Mouse (Mus musculus): ENCODE results near the gene Cplx2. TPM values are rescaled to one million over a fixed set of nuclear protein-coding genes. Genes with fewer than 3 reads are reported as not detected.

Gene Cplx2
- total RNA-seq (2022), result 10 to 100 TPM; 20.8 to 47.3 (median 33.3) TPM

DNA sequence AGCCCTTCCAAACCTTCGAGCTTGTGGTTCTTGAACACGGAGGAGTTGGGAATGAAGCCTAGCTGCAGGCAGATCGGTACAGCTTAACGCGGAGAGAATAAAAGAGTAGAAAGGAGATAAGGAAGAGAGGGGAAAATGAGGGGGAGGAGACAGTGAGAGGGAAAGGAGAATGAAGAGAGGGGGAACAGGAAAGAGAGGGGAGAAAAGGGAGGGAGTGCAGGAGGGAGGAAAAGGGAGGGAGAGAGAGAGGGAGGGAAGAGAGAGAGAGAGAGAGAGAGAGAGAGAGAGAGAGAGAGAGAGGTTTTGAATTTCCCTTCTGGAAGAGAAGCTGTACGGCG, at the start of gene Cplx2:
Cplx2 (plus strand) TSS at position 301 of the 338 bp plus-strand sequence.
- DNase-seq, result no peak

DNA sequence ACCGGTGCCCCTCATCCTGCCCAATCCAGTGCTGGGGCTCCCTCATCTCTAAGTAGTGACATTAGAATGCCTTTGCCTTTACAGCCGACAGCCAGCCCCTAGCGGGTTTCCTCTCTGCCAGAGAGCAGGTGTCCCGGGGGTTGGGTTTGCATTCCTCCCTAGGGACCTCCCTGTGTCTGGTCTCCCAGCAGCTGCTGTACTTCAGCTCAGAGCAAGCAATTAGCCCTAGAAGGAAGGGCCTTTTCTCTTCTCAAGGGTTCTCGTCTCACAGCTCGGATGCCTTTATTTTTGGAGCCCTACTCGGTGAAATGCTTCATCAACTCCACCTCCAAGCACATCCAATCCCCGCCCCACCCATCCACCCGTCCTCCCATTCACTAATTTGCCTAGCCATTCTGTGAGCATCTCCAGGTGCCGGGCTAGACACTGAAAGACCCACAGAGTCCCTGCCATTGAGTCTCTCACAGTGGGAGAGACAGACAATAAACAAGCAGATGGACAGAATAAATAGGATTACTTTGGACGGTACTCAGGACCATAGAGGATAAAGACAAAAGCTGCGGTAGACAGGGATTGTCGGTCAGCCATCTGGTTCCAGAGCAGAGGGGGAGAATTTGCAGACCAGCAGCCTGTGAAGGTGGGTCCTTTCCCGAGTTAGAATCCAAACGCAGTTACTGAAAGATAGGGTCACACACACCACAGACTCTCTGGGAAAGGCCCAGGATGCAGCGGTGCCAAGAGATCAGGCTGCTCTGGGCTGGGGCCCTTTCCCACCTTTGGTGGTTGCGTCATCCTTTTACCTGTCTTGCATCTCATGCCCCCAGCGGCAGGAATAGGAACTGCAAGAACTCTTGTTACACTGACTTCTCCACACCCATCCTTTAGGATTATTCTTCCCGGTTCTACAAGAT, 48.5 kb upstream of the Cplx2 start:
- DNase-seq, result no peak

DNA sequence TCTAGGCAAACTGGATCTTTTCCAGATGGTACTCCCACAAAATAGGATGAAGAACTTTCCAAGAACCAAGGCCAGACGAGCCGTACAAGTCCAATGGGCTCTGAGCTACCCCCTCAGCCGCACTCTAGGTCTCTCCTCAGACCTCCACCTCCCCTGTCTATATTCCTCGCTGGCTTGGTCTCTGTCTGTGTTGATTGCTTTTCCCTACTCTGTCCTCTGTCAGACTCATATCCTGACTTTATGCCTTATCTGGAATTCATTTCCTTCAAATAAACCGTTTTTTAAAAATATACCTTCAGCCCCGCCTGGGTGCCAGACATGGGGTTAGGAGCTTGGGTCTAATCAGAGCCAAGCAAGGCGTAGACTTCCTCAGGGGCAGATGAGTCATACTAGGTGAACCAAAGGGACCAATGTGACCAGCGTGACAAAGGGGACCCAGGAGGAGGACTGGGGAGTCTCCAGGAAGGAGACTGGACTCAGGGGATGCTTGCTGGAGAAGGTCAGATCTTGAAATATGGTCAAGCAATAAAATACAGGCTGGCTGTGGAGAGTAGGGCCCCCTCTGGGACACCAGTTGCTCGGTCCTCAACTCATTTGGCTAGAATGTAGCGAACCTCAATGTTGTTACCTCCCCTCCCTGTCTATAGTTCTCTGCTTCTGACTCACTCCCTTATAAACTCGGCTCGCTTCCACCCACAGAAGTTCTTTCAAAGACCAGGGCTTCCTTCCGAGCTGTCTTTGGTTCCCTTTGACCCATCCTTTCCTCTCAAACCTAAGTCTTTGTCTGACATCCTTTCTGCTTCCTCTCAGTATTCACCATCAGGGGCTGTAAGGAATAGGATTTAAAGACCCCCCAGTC, 47.6 kb upstream of the Cplx2 start:
- no peak for DNase-seq

DNA sequence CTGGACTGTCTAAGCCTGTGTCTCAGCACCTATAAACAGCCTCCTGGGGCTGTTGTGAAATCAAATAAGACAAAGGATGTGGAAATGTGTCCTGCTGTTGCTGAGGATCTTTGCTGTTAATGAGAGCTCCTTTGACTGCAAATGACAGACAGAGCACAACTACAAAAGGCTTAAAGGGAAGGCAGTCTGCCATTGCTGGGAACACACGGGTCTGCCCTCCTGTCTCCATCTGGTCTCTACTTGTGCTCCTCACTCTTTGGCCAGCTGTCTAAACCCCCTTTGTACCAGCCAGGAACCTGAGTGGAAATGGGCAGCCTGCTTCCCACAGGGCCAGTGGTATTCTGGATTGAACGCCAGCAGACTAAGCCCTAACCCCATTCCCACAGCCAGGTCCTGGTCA, 47.0 kb upstream of the Cplx2 start:
- no peak for DNase-seq

DNA sequence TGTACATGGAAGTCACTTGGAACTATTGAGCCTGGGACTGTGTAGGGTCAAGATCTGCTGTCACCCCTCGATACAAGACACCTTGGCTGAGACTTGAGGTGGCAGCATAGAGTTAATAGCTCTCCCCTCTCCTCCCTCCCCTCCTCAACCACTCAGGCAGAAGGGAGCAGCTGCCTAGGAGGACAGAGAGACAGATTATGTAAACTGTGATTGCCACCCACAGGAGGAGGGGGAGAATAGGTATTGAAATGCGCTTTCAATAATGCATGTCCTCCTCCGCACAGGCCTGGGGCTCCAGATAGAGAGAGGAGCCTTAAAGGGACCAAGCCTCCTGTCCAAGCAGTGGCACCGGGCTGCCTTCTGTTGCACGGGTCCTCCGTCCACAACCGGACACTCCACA, 45.3 kb upstream of the Cplx2 start:
- DNase-seq, result no peak

DNA sequence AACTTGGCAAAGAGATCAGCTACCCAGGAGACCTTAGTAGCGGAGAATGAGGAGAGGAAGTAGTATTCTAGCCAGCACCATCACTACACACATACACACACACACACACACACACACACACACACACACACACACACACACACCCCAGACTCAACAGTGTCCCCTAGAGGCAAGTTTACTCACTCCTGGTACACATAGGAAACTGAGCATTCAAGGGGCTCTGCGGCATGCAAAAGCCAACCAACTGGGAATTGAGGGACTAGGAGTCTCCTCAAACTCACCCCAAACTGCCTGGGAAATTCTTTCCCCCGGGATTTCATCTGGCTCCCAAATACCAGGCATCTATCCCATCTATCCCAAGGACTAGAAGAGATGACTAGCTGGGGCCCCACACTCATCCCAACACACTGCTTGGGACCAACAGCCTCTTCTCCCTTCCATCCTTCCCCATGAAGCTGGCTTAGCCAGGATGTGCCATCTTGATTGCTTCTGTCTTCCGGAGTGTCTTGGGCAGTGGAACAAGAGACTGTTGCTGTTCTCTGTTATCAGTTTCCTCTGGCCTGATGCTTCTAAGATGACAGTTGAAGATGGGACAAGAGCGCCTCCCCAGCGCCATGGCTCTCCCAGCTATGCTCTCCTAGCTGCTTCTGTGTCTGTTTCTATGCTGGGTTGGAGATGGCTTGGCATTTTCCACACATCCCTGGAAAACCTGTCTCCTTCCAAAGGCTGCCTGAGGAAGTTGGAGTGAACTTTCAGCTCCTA, 44.3 kb upstream of the Cplx2 start:
- DNase-seq, result no peak

DNA sequence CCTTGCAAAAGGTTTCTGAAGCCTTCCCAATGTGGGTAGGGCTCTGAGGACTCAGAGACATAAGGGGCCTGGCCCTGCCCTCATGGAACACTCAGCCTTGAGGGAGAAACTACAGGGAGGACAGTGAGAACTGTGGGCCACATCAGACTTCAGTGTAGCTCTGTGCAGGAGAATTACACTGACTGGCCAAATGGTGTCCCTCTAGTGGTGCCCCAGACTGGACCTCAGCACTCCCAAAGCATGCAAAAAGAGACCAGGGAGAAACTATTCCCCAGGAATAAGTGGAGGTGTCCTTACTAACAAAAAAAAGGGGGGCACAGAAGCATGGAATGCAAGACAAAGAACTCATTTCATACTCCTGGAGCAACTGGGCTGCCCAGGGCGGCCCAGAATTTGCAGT, 43.1 kb upstream of the Cplx2 start:
- no peak for DNase-seq

DNA sequence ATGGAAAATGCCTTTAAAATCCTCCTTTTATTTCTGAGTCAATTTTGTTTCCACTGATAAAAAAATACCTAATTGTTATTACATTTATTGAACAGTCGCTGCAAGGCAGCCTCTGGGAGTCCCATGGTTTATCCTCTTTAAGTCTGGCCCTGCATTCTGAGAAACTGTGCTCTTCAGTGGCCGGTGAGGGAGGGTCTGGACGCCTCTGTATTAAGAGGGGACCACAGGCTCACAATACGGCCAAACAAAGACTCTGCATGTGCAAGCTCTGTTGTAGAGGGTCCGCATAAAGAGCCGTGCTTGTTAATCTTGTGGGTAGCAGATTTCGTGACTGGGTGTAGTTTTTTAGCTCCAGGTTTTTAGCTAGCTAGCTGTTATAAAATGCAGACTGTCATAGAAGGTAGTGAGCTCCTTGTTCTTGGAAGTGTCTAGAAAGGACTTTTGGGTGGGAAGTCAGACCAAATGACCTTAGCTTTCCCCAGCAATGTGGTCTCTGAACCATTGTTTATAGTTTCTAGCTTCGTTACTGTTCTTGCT, 42.1 kb upstream of the Cplx2 start:
- no peak for DNase-seq

DNA sequence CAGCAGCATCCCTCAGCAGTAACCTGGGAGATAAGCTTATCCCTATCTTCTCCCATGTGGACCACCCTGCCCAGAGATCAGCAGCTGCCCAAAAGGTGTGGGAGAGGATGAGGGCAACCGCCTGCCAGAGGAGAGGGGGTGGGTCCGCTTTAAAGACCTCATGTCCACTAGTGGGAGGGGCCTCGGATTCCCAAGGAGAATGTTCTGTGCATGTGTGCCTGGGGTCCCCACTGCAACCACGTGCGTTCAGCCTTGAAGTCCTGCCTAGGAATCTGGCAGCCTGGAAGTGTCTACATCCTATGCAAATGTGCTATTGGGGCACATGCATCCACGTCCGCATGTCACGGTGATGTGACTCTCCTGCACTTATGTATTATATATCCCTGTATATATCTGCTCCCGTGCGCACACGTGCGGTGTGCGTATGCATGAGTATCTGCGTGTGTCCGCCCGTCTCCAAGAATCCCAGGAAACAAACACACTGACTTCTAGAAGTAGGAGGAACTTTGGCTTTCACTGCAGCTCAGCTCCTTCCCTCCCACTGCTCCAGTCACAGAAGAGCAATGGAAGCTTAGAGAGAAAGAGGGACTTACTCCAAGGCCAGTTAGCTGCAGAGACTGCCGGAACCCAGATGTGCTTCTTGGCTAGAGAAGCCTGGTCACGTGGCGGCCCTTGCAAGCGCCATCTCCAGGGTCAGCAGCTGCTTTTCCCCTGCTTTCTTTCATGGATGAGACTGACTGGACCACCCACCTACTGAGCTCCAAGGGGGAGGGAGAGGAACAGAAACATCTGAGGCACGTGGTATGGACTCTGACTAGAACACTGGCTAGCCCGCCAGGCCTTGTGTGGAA, 39.1 kb upstream of the Cplx2 start:
- no peak for DNase-seq

DNA sequence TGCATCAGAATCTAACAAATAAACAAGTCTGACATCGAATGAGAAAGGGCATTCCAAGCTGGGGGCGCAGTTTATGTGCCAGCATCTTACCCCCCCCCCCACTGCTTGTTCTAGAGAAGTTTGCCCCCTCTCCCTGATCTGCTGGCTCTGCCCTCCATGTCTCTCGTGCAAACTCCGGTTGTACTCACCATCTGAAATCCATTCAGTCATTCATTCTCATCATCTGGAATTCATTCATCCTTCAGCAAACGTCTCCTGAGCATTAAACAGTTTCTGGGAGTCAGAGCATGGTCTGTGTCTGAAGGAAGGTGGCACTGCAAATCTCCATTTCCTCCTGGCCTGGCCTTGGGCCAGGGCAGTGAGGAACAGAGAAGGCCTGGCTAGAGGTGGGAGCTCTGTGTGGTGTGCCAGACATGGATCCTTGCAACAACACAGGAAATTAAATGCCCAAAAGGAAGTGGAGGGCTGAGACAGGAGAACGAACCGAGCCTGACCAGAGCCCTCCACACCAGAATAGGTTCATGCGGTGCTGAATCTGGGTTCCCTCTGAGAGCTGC, 38.1 kb upstream of the Cplx2 start:
- no peak for DNase-seq

DNA sequence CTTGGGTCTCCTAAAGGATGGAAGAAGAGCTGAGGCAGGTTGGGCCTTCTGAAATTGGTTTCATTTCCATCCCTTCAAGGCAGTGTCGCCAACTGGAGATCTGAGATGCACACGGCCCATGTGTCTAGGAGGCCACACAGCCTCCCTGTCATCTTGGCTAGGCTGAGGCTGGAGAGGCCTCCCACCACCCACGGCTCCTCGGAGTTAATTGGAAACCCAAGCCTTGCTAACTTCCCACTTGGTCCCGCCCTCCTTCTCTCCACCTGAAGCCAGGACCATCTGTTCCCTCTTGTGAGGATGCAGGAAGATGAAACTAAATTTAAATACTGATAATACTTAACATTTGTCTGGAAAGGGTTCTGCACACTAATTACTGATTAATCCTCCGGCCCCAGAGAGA, 34.1 kb upstream of the Cplx2 start:
- DNase-seq, result no peak

DNA sequence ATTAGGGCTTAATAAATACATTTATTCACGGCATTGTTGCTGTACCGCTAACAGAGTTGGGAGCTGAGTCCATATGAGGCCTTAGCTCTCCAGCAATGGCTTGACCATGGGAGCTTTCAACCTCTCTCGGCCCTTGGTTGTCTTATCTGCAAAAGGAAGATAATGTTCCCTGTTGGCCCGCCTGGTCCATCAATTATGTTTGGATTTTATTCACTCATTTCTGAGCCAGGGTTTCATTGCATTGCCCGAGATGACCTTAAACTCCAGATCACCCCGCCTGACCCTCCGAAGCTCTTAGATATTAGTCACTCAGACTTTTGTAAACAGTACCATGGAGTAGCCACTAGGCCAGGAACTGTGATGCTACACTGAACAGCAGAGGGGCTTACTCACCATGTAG, 33.6 kb upstream of the Cplx2 start:
- peak; percentile 82 for DNase-seq

DNA sequence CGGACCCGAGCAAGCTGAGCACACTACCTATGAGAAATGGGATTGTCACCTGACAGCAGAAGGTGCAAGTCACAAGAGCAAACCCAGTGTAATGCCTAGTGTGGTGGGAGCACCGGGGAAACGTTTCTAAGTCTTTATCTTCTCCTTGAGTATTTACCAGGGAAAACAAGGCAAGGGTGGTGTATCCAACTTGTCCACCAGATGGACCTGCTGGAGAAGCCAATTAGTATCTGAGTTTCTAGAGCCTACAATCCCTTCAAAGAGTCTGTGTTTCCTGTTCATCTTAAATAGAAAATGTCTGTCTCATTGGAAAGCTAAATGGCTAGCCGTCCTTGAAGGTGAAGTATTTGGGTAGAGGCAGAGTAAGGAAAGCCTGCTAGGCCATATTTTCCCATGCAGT, 32.3 kb upstream of the Cplx2 start:
- no peak for DNase-seq

DNA sequence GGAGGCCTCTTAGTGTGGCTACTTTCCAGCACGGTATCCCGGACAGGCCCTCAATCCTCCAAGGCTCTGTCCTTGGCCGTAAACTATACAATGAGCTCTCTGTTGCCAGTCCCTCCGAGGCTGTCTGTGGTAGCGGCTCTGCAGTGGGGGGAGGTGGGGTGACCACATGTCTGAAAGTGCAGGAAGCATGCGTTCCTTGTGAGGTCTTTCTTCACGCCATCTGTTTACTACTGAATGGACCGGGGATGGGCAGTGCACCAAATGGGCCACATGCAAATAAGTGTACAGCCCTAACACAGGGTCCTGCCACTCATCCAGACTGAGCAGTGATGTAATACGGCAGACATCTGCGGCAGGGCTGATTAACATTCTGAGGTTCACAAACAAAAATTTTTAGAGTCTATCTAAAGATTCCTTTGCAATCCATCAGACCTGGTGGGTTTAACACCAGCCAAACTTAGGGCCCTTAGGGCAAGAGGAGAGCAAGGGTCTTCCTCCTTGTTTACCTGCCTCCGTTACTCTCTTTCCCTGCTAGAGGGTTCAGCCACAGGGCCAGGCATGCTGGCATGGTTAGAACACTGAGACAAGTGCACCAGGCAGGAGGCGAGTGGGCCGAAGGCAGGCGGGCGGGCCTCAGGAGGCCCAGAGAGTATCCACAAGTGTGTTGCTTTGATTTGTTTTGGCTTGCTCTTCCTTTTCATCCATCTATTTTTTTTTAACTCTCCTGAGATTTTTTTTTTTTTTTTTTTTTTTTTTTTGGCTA, 25.1 kb upstream of the Cplx2 start:
- DNase-seq, result no peak

DNA sequence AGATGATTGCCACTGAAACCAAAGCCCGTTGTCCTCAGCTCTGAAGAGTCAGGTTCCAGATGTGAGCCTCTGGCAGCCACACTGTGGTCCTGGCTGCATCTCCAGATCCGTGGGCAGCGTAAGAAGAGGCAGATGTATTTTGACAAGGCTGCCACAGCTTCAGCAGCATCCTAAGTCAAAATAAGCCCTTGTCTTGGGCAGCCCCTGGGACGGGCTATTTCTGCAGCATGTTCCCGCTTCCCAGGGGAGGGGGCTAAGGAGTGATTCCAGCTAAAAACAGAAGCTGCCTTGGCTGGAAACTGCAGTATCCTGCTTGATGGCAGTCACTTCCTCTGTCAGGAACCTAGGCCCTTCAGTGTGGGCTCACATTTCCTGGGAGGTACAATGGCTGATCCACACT, 23.1 kb upstream of the Cplx2 start:
- no peak for DNase-seq

DNA sequence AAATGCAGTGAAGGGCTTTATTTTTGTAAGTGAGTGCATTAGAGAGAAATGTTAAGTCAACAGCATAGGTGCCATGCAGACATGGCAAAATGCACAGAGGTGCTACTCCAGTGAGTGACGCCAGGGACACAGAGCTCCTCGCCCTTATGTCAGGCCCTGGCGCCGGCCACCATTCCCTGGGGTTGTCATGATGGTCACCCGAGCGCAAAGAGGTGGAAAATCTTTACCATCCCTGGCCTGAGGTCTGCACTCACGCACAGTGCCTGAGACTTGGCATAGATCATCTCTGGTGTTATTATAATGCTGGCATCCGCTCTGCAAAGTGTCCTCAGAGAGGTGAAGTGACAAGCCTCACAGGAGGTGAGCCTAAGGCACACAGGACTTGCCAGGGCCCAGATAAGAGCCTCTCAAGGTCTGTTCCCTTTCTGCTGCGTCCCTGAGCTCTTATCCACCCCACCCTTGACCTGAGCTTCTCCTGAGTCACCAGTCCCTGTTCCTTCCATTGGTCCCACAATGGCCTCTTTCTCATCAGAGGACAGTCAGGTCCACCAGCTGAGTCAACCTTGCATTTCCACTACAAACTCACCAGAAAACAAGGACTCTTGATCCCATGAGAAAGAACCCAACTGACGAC, 21.9 kb upstream of the Cplx2 start:
- peak; percentile 79 for DNase-seq

DNA sequence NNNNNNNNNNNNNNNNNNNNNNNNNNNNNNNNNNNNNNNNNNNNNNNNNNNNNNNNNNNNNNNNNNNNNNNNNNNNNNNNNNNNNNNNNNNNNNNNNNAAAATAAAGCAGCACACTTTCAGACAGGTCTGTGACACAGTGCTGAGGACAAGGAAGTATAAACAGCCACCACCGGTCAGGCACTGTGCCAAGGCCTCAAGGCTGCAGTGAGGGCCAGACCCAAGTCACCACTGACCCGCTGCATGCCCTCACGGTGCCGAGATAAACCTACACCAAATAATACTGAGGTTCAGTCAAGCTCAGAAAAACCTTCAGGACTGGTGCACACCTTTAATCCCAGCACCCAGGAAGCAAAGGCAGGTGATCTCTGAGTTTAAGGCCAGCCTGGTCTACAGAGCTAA, 13.7 kb upstream of the Cplx2 start:
- peak; percentile 81 for DNase-seq

DNA sequence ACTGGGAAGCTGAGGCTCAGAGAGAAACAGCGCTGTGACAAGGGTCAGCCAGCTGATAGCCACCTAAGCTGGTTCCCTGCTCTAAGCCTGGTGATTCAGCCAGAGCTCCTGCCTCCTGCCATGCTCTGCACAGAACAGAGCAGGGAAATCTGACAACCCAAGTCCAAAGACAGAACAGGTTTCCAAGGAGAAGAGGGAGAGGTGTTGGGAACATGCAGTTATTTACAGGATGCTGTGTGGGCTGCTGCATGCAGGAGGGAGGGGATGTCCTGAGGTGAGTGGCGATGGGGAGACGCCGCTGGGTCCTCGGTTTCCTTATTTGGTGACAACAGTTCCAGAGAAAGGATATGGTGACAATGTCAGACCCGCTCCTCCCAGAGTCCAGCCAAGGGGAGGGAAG, 12.0 kb upstream of the Cplx2 start:
- DNase-seq, result no peak

DNA sequence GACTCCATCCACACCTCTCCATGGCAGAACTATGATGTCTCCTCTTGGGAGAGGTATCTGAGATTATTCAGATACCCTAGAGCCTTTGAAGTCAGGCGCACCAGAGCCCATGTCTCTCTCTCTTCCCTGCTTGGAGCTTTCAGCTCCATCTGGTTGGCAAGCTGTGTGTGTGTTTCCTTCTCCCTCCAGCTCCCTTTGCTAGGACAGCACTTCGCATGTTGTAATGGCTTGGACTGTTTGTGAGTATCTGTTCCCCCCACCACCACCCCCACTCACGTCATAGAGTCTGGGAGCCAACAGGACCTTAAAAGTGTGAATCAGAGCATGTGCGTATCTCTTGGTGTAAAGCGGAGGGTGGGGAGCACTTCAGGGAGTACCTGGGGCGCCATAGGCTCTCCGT, 6.5 kb upstream of the Cplx2 start:
- no peak for DNase-seq

DNA sequence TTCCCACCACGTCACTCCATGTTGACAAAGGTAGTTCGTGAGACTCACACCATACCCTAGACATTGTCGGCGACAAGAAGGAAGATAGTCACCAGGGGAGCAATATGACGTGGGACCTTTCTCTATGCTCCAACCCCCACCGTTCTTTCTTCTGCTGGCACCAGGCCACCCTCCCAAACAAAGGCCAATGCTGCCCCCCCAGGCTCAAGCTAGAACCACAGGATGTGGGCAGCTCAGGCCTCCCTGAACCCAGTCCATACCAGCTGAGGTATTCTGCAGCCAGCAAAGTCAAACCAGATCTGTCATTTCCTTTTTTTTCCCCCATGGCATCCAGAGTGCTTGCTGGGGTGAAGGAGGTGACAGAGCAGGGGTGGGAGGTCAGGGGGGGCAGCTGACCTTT, 3.4 kb upstream of the Cplx2 start:
- DNase-seq, result no peak
